Comparison of ENCODE assay signal across 8 mouse cellular contexts in the genomic region with DNA sequence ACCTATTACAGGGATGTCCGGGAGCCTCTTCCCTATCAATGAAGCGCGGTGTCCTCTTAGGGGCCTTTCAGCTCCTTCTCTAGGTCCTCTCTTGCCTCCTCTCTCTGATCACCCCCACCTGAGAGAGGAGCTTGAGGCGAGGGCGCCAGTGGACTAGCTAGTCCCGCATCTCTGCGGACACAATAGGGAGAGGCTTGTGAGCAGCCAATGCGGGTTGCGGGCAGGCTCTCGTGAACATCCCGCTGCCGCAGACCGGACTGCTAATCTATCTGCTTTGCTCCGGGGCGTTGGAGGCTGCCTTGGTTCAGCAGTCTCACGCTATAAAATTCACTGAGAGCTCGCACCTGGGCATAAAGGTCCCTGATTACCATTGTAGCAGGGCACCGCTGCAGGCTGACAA.
DNase-seq lines count a peak whose midpoint lies in the region; ATAC-seq and TF ChIP-seq lines count a peak whose summit lies in the region.

No protein-coding gene starts in this region.

- no peaks in the 10 kb centered on the region for H3K27me3 ChIP-seq in cerebellum, adult 2 months (ENCODE audit: control insufficient read depth, insufficient read depth, low read length)
- peaks cover 30% of the 10 kb centered on the region for H3K27me3 ChIP-seq in lung, embryonic 15.5 days
- no peaks in the 10 kb centered on the region for H3K27me3 ChIP-seq in hindbrain, embryonic 15.5 days
- no peaks in the 10 kb centered on the region for H3K27me3 ChIP-seq in midbrain, embryonic 14.5 days (ENCODE audit: control insufficient read depth, insufficient read depth, low read length)

- WGBS in cerebellum, adult 2 months = under 1% methylated on average over 18 of the region's 18 CpGs
- 2% methylated on average over 18 of the region's 18 CpGs for WGBS in lung, embryonic 15.5 days
- WGBS in hindbrain, embryonic 15.5 days = under 1% methylated on average over 18 of the region's 18 CpGs
- WGBS in midbrain, embryonic 14.5 days = under 1% methylated on average over 18 of the region's 18 CpGs

- H3K27ac ChIP-seq in cerebellum, adult 2 months (ENCODE audit: insufficient read depth, low read length) = no peak overlapping the region
- no peak overlapping the region for H3K27ac ChIP-seq in lung, embryonic 15.5 days
- peak overlapping the region; percentile 88 for H3K27ac ChIP-seq in hindbrain, embryonic 15.5 days (replicated peaks)
- H3K27ac ChIP-seq in midbrain, embryonic 14.5 days (replicated peaks; ENCODE audit: low read depth, low read length) = peak overlapping the region; percentile 90

- no peaks in the 10 kb centered on the region for H3K36me3 ChIP-seq in lung, embryonic 15.5 days
- H3K36me3 ChIP-seq in hindbrain, embryonic 15.5 days = no peaks in the 10 kb centered on the region
- H3K36me3 ChIP-seq in midbrain, embryonic 14.5 days (ENCODE audit: control insufficient read depth, insufficient read depth, low read length) = no peaks in the 10 kb centered on the region

- H3K4me2 ChIP-seq in lung, embryonic 15.5 days = peak overlapping the region; percentile 60
- H3K4me2 ChIP-seq in hindbrain, embryonic 15.5 days = peak overlapping the region; percentile 75
- peak overlapping the region; percentile 66 for H3K4me2 ChIP-seq in midbrain, embryonic 14.5 days (ENCODE audit: low read length)

- no peaks in the 10 kb centered on the region for H3K4me1 ChIP-seq in cerebellum, adult 2 months (ENCODE audit: control insufficient read depth, insufficient read depth, low read length)
- H3K4me1 ChIP-seq in lung, embryonic 15.5 days = 0 out of 2 replicates have a peak, but pooled peaks cover 8% of the 10 kb centered on the region
- H3K4me1 ChIP-seq in hindbrain, embryonic 15.5 days (replicated peaks) = peaks cover 7% of the 10 kb centered on the region; the same call in 1 of the 2 replicates
- peaks cover 7% of the 10 kb centered on the region; the same call in 1 of the 2 replicates for H3K4me1 ChIP-seq in midbrain, embryonic 14.5 days (ENCODE audit: control insufficient read depth, insufficient read depth, low read length)

- TF ChIP-seq POLR2A in cerebellum, adult 2 months (IDR thresholded peaks at IDR 0.05; ENCODE audit: borderline replicate concordance, insufficient read depth, low read length) = no peak

- H3K4me3 ChIP-seq in cerebellum, adult 2 months (replicated peaks; ENCODE audit: insufficient read depth, low read depth, low read length) = peak overlapping the region; percentile 11
- H3K4me3 ChIP-seq in lung, embryonic 15.5 days = peak overlapping the region; percentile 37
- H3K4me3 ChIP-seq in hindbrain, embryonic 15.5 days = peak overlapping the region; percentile 60
- peak overlapping the region; percentile 52 for H3K4me3 ChIP-seq in midbrain, embryonic 14.5 days (replicated peaks; ENCODE audit: low read depth, low read length)

- 0 out of 2 replicates have a peak overlapping the region, but pooled peaks have one; percentile 6 for H3K9ac ChIP-seq in lung, embryonic 15.5 days
- peak overlapping the region; percentile 70 for H3K9ac ChIP-seq in hindbrain, embryonic 15.5 days
- peak overlapping the region; percentile 76 for H3K9ac ChIP-seq in midbrain, embryonic 14.5 days (replicated peaks; ENCODE audit: low read length)

- ATAC-seq in lung, embryonic 15.5 days (ENCODE audit: borderline replicate concordance, extremely low read depth, low FRiP score, low TSS enrichment) = no peak
- ATAC-seq in hindbrain, embryonic 15.5 days (ENCODE audit: low FRiP score, low read depth) = peak; percentile 74
- ATAC-seq in midbrain, embryonic 14.5 days (ENCODE audit: low FRiP score, low TSS enrichment) = peak; percentile 58

- DNase-seq in cerebellum, adult 2 months = peak; percentile 4 to 14
- no peak for DNase-seq in cerebellum, adult 8-10 months
- DNase-seq in lung, postnatal 14 days = no peak
- DNase-seq in midbrain, embryonic 14.5 days = peak; percentile 80
- DNase-seq in spleen, postnatal 10 days (ENCODE audit: low spot score in 2 of 2) = no peak
- DNase-seq in spleen, postnatal 4 days (ENCODE audit: low spot score in 2 of 2) = no peak

- TF ChIP-seq CTCF in cerebellum, adult 2 months (IDR thresholded peaks at IDR 0.05; ENCODE audit: borderline replicate concordance, insufficient read depth, low read depth, low read length) = no peak

- no peaks in the 10 kb centered on the region for H3K9me3 ChIP-seq in lung, embryonic 15.5 days
- no peaks in the 10 kb centered on the region for H3K9me3 ChIP-seq in hindbrain, embryonic 15.5 days
- H3K9me3 ChIP-seq in midbrain, embryonic 14.5 days (ENCODE audit: control insufficient read depth, low read length) = no peaks in the 10 kb centered on the region

Comparison
In these comparisons a context has a peak if more than half of its experiments do, and no peak if none do; other contexts are left out.
1. DNase-seq: peak in cerebellum, adult 2 months (2 of 2) and midbrain, embryonic 14.5 days (single experiment); none in cerebellum, adult 8-10 months (single experiment), lung, postnatal 14 days (single experiment), spleen, postnatal 10 days (0 of 2) and spleen, postnatal 4 days (0 of 2).
2. H3K27ac ChIP-seq: peak in hindbrain, embryonic 15.5 days (single experiment) and midbrain, embryonic 14.5 days (single experiment); none in cerebellum, adult 2 months (single experiment) and lung, embryonic 15.5 days (single experiment).
3. H3K9ac ChIP-seq: peak in every context shown above with its lines; median percentile 76 in midbrain, embryonic 14.5 days; 70 in hindbrain, embryonic 15.5 days; 6 in lung, embryonic 15.5 days.
4. Peak in every context shown above with its lines, with median percentiles within 50 percentile points of each other: H3K4me3 ChIP-seq and H3K4me2 ChIP-seq.